Mouse (Mus musculus) CH12.LX (cell line): ENCODE results near the gene Perp. TPM values are rescaled to one million over a fixed set of nuclear protein-coding genes. Genes with fewer than 3 reads are reported as not detected.

ENCODE experiments used
- DNase-seq: peaks from one replicate; pipeline ENCODE4 v3.0.0-alpha.2; 2013; ENCODE audit errors: extremely low read depth
- H3K27ac ChIP-seq: 2 replicates; pipeline ENCODE4 v1.5.1; 2012; ENCODE audit warnings: low read depth, mild to moderate bottlenecking, control low read depth, moderate library complexity; ENCODE audit not compliant: insufficient read depth
- H3K27me3 ChIP-seq: replicated peaks from 2 replicates; pipeline ENCODE3; 2012; ENCODE audit warnings: inconsistent platforms
- H3K36me3 ChIP-seq, 2 experiments: replicated peaks in 1 of 2; 2 replicates each; pipeline versions ENCODE3 to v1.6.1; 2012; ENCODE audit warnings: inconsistent platforms in 1 of 2, low read length in 1 of 2, mild to moderate bottlenecking in 1 of 2, mixed read lengths in 1 of 2, moderate library complexity in 1 of 2; ENCODE audit not compliant: control insufficient read depth in 1 of 2, insufficient read depth in 1 of 2
- H3K4me1 ChIP-seq, 2 experiments: 2 replicates each; pipeline ENCODE4 v1.6.1; 2012; ENCODE audit warnings: inconsistent platforms in 1 of 2, moderate library complexity in 1 of 2; ENCODE audit not compliant: insufficient read depth in 2 of 2, control insufficient read depth in 1 of 2
- H3K4me2 ChIP-seq: 2 replicates; pipeline ENCODE4 v1.6.1; 2012; ENCODE audit warnings: low read depth, mild to moderate bottlenecking, control low read depth; ENCODE audit not compliant: poor library complexity, insufficient read depth, severe bottlenecking
- H3K4me3 ChIP-seq, 3 experiments: fragments of 150-350 bp in 1 of 3; sonication (generic) in 1 of 3; replicated peaks in 1 of 3; 2 replicates each; pipeline versions ENCODE3 to v1.5.1; 2011 to 2012; ENCODE audit warnings: low read depth in 2 of 3, low read length in 2 of 3, mild to moderate bottlenecking in 2 of 3, moderate library complexity in 2 of 3, control low read depth in 1 of 3, improper control_type of control experiment in 1 of 3, inconsistent platforms in 1 of 3, mixed read lengths in 1 of 3; ENCODE audit not compliant: poor library complexity in 1 of 3
- H3K79me2 ChIP-seq: replicated peaks from 2 replicates; pipeline ENCODE4 v1.6.1; 2012; ENCODE audit warnings: mild to moderate bottlenecking, moderate library complexity; ENCODE audit not compliant: control insufficient read depth, poor library complexity, insufficient read depth, severe bottlenecking; ENCODE audit errors: extremely low read depth
- H3K9ac ChIP-seq: 2 replicates; pipeline ENCODE4 v1.6.1; 2012; ENCODE audit warnings: low read depth, mild to moderate bottlenecking, control low read depth, moderate library complexity; ENCODE audit not compliant: insufficient read depth
- H3K9me3 ChIP-seq: replicated peaks from 2 replicates; pipeline ENCODE3; 2012; ENCODE audit warnings: low read length, inconsistent platforms, mixed read lengths
- BHLHE40 ChIP-seq: IDR thresholded peaks from 2 replicates; pipeline ENCODE4 v1.6.1; 2011; ENCODE audit warnings: mild to moderate bottlenecking, low read depth, low read length, improper control_type of control experiment
- CHD1 ChIP-seq: IDR thresholded peaks from 2 replicates; pipeline ENCODE4 v1.6.1; 2012; ENCODE audit warnings: low read depth, low read length, improper control_type of control experiment, inconsistent platforms
- CHD2 ChIP-seq: IDR thresholded peaks from 2 replicates; pipeline ENCODE4 v1.6.1; 2011; ENCODE audit warnings: low read length, improper control_type of control experiment
- E2F4 ChIP-seq: IDR thresholded peaks from 2 replicates; pipeline ENCODE4 v1.6.1; 2011; ENCODE audit warnings: low read depth, low read length, improper control_type of control experiment; ENCODE audit not compliant: insufficient replicate concordance
- HCFC1 ChIP-seq: IDR thresholded peaks from 2 replicates; pipeline ENCODE4 v1.6.1; 2012; ENCODE audit warnings: low read depth, mild to moderate bottlenecking, inconsistent platforms, low read length, improper control_type of control experiment
- JUN ChIP-seq: IDR thresholded peaks from 2 replicates; pipeline ENCODE4 v1.6.1; 2011; ENCODE audit warnings: low read depth, mild to moderate bottlenecking, low read length, improper control_type of control experiment, moderate library complexity; ENCODE audit not compliant: insufficient read depth
- KAT2A ChIP-seq: IDR thresholded peaks from 2 replicates; pipeline ENCODE4 v1.6.1; 2012; ENCODE audit warnings: low read length, improper control_type of control experiment, inconsistent platforms; ENCODE audit not compliant: insufficient replicate concordance
- MEF2A ChIP-seq: IDR thresholded peaks from 2 replicates; pipeline ENCODE4 v1.6.1; 2014; ENCODE audit warnings: low read depth, mild to moderate bottlenecking, inconsistent platforms, low read length, improper control_type of control experiment, borderline replicate concordance
- MXI1 ChIP-seq: IDR thresholded peaks from 2 replicates; pipeline ENCODE4 v1.6.1; 2011; ENCODE audit warnings: mild to moderate bottlenecking, low read depth, low read length, improper control_type of control experiment
- MYC ChIP-seq: IDR thresholded peaks from 2 replicates; pipeline ENCODE4 v1.6.1; 2011; ENCODE audit warnings: low read depth, mild to moderate bottlenecking, improper control_type of control experiment, low read length
- NELFE ChIP-seq: IDR thresholded peaks from 2 replicates; pipeline ENCODE4 v1.6.1; 2011; ENCODE audit warnings: low read depth, low read length, improper control_type of control experiment
- NRF1 ChIP-seq: IDR thresholded peaks from 2 replicates; pipeline ENCODE4 v1.6.1; 2014; ENCODE audit warnings: low read depth, mild to moderate bottlenecking, inconsistent platforms, low read length, improper control_type of control experiment, moderate library complexity
- RCOR1 ChIP-seq: conservative IDR thresholded peaks from 2 replicates; pipeline ENCODE4 v1.6.1; 2012; ENCODE audit warnings: low read depth, mild to moderate bottlenecking, inconsistent platforms, low read length, improper control_type of control experiment
- SIN3A ChIP-seq: IDR thresholded peaks from 2 replicates; pipeline ENCODE4 v1.6.1; 2012; ENCODE audit warnings: low read length, improper control_type of control experiment, inconsistent platforms
- SMC3 ChIP-seq: IDR thresholded peaks from 2 replicates; pipeline ENCODE4 v1.6.1; 2011; ENCODE audit warnings: low read depth, low read length, improper control_type of control experiment
- TBP ChIP-seq: conservative IDR thresholded peaks from 2 replicates; pipeline ENCODE4 v1.6.1; 2011; ENCODE audit warnings: low read depth, low read length, improper control_type of control experiment
- UBTF ChIP-seq: IDR thresholded peaks from 2 replicates; pipeline ENCODE4 v1.6.1; 2012; ENCODE audit warnings: low read depth, mild to moderate bottlenecking, inconsistent platforms, low read length, improper control_type of control experiment, moderate library complexity
- USF2 ChIP-seq: conservative IDR thresholded peaks from 2 replicates; pipeline ENCODE4 v1.6.1; 2011; ENCODE audit warnings: low read depth, low read length, improper control_type of control experiment
- ZC3H11A ChIP-seq: IDR thresholded peaks from 2 replicates; pipeline ENCODE4 v1.6.1; 2012; ENCODE audit warnings: low read depth, mild to moderate bottlenecking, inconsistent platforms, low read length, improper control_type of control experiment
- ZKSCAN1 ChIP-seq: IDR thresholded peaks from 2 replicates; pipeline ENCODE4 v1.6.1; 2012; ENCODE audit warnings: low read depth, inconsistent platforms, low read length, improper control_type of control experiment, borderline replicate concordance
- ZMIZ1 ChIP-seq: IDR thresholded peaks from 2 replicates; pipeline ENCODE4 v1.6.1; 2012; ENCODE audit warnings: low read depth, mild to moderate bottlenecking, inconsistent platforms, low read length, improper control_type of control experiment
- dilution Hi-C: fragments of 300-500 bp; cut with MboI; formaldehyde crosslinking; loops from 2 replicates; pipeline ENCODE4 v1.14.3; 2020; ENCODE audit warnings: low sequenced_read_pairs; ENCODE audit not compliant: extremely low pct_unique_long_range_greater_than_20kb, extremely low pct_ligation_motif_present
- in situ Hi-C: fragments of 300-500 bp; cut with MboI; formaldehyde crosslinking; loops from 3 replicates; pipeline ENCODE4 v1.14.3; 2019; ENCODE audit warnings: low sequenced_read_pairs, low pct_ligation_motif_present, low pct_unique_long_range_greater_than_20kb, mixed read lengths
- polyA plus RNA-seq: library from polyadenylated mRNA; unstranded; fragments of >175 nt; gene quantifications from 2 replicates; pipeline ENCODE4 v1.2.1, GENCODE M21; 2012; ENCODE audit warnings: low read depth; ENCODE audit not compliant: insufficient read length
- total RNA-seq, 2 experiments: library from RNA; depleted of rRNA; stranded (reverse); fragments of 300-350 nt in 1 of 2; fragments of >200 nt in 1 of 2; gene quantifications; 2 replicates each; pipeline ENCODE4 v1.2.3; 2012 to 2014

Gene Perp
- total and polyA plus RNA-seq, 3 experiments: 0.51 TPM; not detected in 2

DNA sequence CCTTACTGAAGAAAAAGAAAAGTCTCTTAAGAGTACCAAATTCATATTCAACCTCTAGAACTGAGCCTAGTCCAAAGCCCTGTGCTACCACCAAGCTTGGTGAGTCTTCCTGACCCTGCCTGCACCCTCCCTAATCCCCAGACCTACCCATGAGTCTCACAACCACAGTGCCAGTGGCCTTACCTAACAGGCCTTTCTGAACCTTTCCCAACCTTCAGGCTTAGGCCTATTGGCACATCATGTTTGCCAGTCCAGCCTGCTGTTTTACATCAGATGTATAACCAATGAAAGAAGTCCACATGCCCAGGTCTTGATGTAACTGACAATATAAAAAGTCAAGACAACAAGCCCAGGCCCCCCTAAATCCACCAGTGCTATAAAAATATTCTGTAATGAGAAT is 19.7 kb upstream of the Perp start:
- no peak overlapping the region for H3K4me2 ChIP-seq
- no peaks in the 10 kb centered on the region for H3K27me3 ChIP-seq
- H3K9ac ChIP-seq: no peak overlapping the region
- no peak overlapping the region for H3K4me3 ChIP-seq
- TF ChIP-seq CHD2: no peak
- TF ChIP-seq BHLHE40: no peak
- no peak for TF ChIP-seq MEF2A
- TF ChIP-seq JUN: no peak
- TF ChIP-seq MXI1: no peak
- no peak for TF ChIP-seq ZC3H11A
- no peak for TF ChIP-seq USF2
- no peak for TF ChIP-seq MYC
- TF ChIP-seq NELFE: no peak
- no peak for TF ChIP-seq HCFC1
- no peaks in the 10 kb centered on the region for H3K79me2 ChIP-seq
- no peak overlapping the region for H3K27ac ChIP-seq
- no peaks in the 10 kb centered on the region for H3K36me3 ChIP-seq
- in situ Hi-C loops (loop anchor here (5.0 kb wide), 1 partner anchor 72 kb away; no protein-coding TSS in a partner anchor), dilution Hi-C loops (no loop called here)
- no peaks in the 10 kb centered on the region for H3K9me3 ChIP-seq
- H3K4me1 ChIP-seq: peaks cover 0 to 7% of the 10 kb centered on the region in 2 experiments; a peak in 2 of 4 replicates
- no peak for DNase-seq

GRCm38 (mm10) chr10:18826107-18826506 is 18.7 kb upstream of the Perp start:
- no peak overlapping the region for H3K9ac ChIP-seq
- no peak overlapping the region for H3K27ac ChIP-seq
- H3K4me1 ChIP-seq: peaks cover 0 to 7% of the 10 kb centered on the region in 2 experiments; a peak in 2 of 4 replicates
- no peak overlapping the region for H3K4me2 ChIP-seq
- H3K36me3 ChIP-seq: no peaks in the 10 kb centered on the region
- H3K79me2 ChIP-seq: no peaks in the 10 kb centered on the region
- TF ChIP-seq CHD1 (no peak), USF2 (no peak), MEF2A (no peak), UBTF (no peak), JUN (no peak), NRF1 (no peak), KAT2A (no peak), E2F4 (no peak), SMC3 (no peak), HCFC1 (no peak), ZMIZ1 (no peak), SIN3A (no peak), TBP (no peak), RCOR1 (no peak), ZKSCAN1 (no peak)
- TF ChIP-seq, all 38 proteins: peak for 0
- Histone ChIP-seq H3K9me3 (no peaks in the 10 kb centered on the region), H3K27me3 (no peaks in the 10 kb centered on the region), H3K4me3 (no peak overlapping the region)
- in situ Hi-C loops: loop anchor here (5.0 kb wide), 1 partner anchor 71 kb away; no protein-coding TSS in a partner anchor
- dilution Hi-C loops: no loop called here
- DNase-seq: no peak
